In the genomic region with DNA sequence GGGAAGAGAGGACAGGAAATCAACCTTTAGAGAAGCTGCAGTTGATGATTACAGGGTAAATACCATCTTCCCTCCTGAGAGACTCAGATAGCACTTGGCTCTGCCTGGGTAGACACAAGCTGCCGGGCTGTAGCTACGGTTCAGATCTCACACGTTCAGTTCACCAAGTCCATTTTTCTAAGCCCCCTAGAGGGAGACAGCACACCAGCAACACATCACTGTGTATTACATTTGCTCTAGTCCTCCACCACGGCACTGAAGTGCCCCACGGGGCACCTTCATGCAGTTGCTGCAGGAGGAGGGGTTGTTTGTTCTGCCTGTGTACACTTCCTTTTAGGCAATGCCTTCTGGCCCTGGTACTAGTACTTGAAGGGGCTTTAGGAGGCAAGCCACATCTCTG, we compare ENCODE assay signal across 8 mouse cellular contexts.
A peak's percentile ranks its signal among the peaks of the same experiment; 100 is the strongest.
DNase-seq lines count a peak whose midpoint lies in the region; ATAC-seq and TF ChIP-seq lines count a peak whose summit lies in the region.

No protein-coding gene starts in this region.

- no peak overlapping the region for H3K4me2 ChIP-seq in liver, embryonic 16.5 days (ENCODE audit: low read depth, low read length)
- H3K4me2 ChIP-seq in neural tube, embryonic 14.5 days (ENCODE audit: low read depth, low read length): no peak overlapping the region

- ATAC-seq in liver, embryonic 16.5 days (ENCODE audit: low read depth): 0 out of 2 replicates have a peak, but pooled peaks have one; percentile 27
- peak; percentile 91 for ATAC-seq in neural tube, embryonic 14.5 days (ENCODE audit: low read depth)

- H3K27ac ChIP-seq in cerebellum, adult 2 months (ENCODE audit: insufficient read depth, low read length): no peak overlapping the region
- H3K27ac ChIP-seq in kidney, adult 2 months (ENCODE audit: insufficient read depth, low read depth, low read length): no peak overlapping the region
- H3K27ac ChIP-seq in liver, embryonic 16.5 days (ENCODE audit: low read length): no peak overlapping the region
- no peak overlapping the region for H3K27ac ChIP-seq in neural tube, embryonic 14.5 days (ENCODE audit: low read depth, low read length)

- peak; percentile 17; the same call in 1 of the 2 replicates for TF ChIP-seq CTCF in cerebellum, adult 2 months (IDR thresholded peaks at IDR 0.05; ENCODE audit: borderline replicate concordance, insufficient read depth, low read depth, low read length)
- peak; percentile 52; the same call in 1 of the 2 replicates for TF ChIP-seq CTCF in kidney, adult 2 months (conservative IDR thresholded peaks at IDR 0.05; ENCODE audit: insufficient read depth, insufficient read length, low read depth, low read length)

- 8% methylated on average over 5 of the region's 5 CpGs for WGBS in cerebellum, adult 2 months
- WGBS in kidney, adult 2 months: 4% methylated on average over 5 of the region's 5 CpGs
- WGBS in liver, embryonic 16.5 days (ENCODE audit: insufficient replicate concordance): 8% methylated on average over 5 of the region's 5 CpGs
- 39% methylated on average over 5 of the region's 5 CpGs for WGBS in neural tube, embryonic 14.5 days

- H3K36me3 ChIP-seq in kidney, adult 2 months (ENCODE audit: control insufficient read depth, insufficient read depth, low read length): no peaks in the 10 kb centered on the region
- H3K36me3 ChIP-seq in liver, embryonic 16.5 days (ENCODE audit: control insufficient read depth, insufficient read depth): no peaks in the 10 kb centered on the region
- no peaks in the 10 kb centered on the region for H3K36me3 ChIP-seq in neural tube, embryonic 14.5 days (ENCODE audit: control insufficient read depth, insufficient read depth, low read length)

- no peak for TF ChIP-seq POLR2A in cerebellum, adult 2 months (IDR thresholded peaks at IDR 0.05; ENCODE audit: borderline replicate concordance, insufficient read depth, low read length)
- TF ChIP-seq POLR2A in kidney, adult 2 months (IDR thresholded peaks at IDR 0.05; ENCODE audit: low read depth, low read length): no peak

- no peaks in the 10 kb centered on the region for H3K4me1 ChIP-seq in cerebellum, adult 2 months (ENCODE audit: control insufficient read depth, insufficient read depth, low read length)
- no peaks in the 10 kb centered on the region for H3K4me1 ChIP-seq in kidney, adult 2 months (ENCODE audit: control insufficient read depth, insufficient read depth, low read length)
- H3K4me1 ChIP-seq in liver, embryonic 16.5 days (ENCODE audit: control insufficient read depth, low read depth, low read length): no peaks in the 10 kb centered on the region
- no peaks in the 10 kb centered on the region for H3K4me1 ChIP-seq in neural tube, embryonic 14.5 days (ENCODE audit: control insufficient read depth, insufficient read depth, low read length)

- H3K4me3 ChIP-seq in cerebellum, adult 2 months (replicated peaks; ENCODE audit: insufficient read depth, low read depth, low read length): no peak overlapping the region
- H3K4me3 ChIP-seq in kidney, adult 2 months (ENCODE audit: insufficient read depth, low read depth, low read length): no peak overlapping the region
- no peak overlapping the region for H3K4me3 ChIP-seq in liver, embryonic 16.5 days (ENCODE audit: low read depth, low read length)
- H3K4me3 ChIP-seq in neural tube, embryonic 14.5 days (ENCODE audit: low read depth, low read length): no peak overlapping the region

- H3K9me3 ChIP-seq in liver, embryonic 16.5 days (replicated peaks; ENCODE audit: control insufficient read depth, low read length): no peaks in the 10 kb centered on the region
- H3K9me3 ChIP-seq in neural tube, embryonic 14.5 days (ENCODE audit: control insufficient read depth, low read length): no peaks in the 10 kb centered on the region

- H3K27me3 ChIP-seq in cerebellum, adult 2 months (ENCODE audit: control insufficient read depth, insufficient read depth, low read length): no peaks in the 10 kb centered on the region; the same call in 1 of the 2 replicates
- H3K27me3 ChIP-seq in kidney, adult 2 months (replicated peaks; ENCODE audit: control insufficient read depth, insufficient read depth, low read length): no peaks in the 10 kb centered on the region
- H3K27me3 ChIP-seq in liver, embryonic 16.5 days (ENCODE audit: control insufficient read depth, insufficient read depth, low read depth, low read length): no peaks in the 10 kb centered on the region
- no peaks in the 10 kb centered on the region for H3K27me3 ChIP-seq in neural tube, embryonic 14.5 days (ENCODE audit: control insufficient read depth, insufficient read depth, low read length)

- peak in 1 of 2 experiments; percentile 5 for DNase-seq in cerebellum, adult 2 months
- no peak for DNase-seq in cerebellum, adult 8-10 months
- peak; percentile 33 for DNase-seq in ZHBTc4 (ENCODE audit: low read depth, low spot score)
- DNase-seq in frontal cortex, postnatal 10 days (ENCODE audit: low spot score in 2 of 2): peak; percentile 22 to 27
- peak; percentile 65 for DNase-seq in kidney, adult 2 months
- DNase-seq in thymus, adult 18-20 months: peak; percentile 18 to 54

- H3K9ac ChIP-seq in liver, embryonic 16.5 days (ENCODE audit: low read depth, low read length): no peak overlapping the region
- no peak overlapping the region for H3K9ac ChIP-seq in neural tube, embryonic 14.5 days (replicated peaks; ENCODE audit: low read depth, low read length)
